Mouse (Mus musculus): ENCODE results near the gene Pycr2. TPM values are rescaled to one million over a fixed set of nuclear protein-coding genes. Genes with fewer than 3 reads are reported as not detected.

Gene Pycr2
- polyA plus RNA-seq, 1 experiment from 2014 or later: 96.9 TPM

- peak within 1 kb of the TSS; percentile 89 for H3K27ac ChIP-seq (replicated peaks)
- H3K4me1 ChIP-seq: peaks cover 45% of the 10 kb centered on the region
- peak; percentile 49 for ATAC-seq (ENCODE audit: insufficient number of reproducible peaks, low FRiP score, low TSS enrichment, low read depth)
- H3K4me2 ChIP-seq (replicated peaks): peak within 1 kb of the TSS; percentile 86
- H3K36me3 ChIP-seq: no peaks in the 10 kb centered on the region; the same call in 1 of the 2 replicates
- WGBS: under 1% methylated on average over 73 of the region's 73 CpGs
- H3K27me3 ChIP-seq: peaks cover 14% of the 10 kb centered on the region
- no peaks in the 10 kb centered on the region for H3K9me3 ChIP-seq (replicated peaks)
- peak within 1 kb of the TSS; percentile 62 for H3K9ac ChIP-seq
- H3K4me3 ChIP-seq (replicated peaks): peak within 1 kb of the TSS; percentile 90
These were observed 38.3 kb downstream of the Pycr2 start, which contains the start of gene Tmem63a for GRCm38 (mm10) chr1:180942166-180943031. TSS of gene Tmem63a (plus strand) at chr1:180942344.

GRCm38 (mm10) chr1:180943032-180943644, 39.0 kb downstream of the Pycr2 start:
- H3K36me3 ChIP-seq: peaks cover 3% of the 10 kb centered on the region; the same call in 1 of the 2 replicates
- peaks cover 45% of the 10 kb centered on the region for H3K4me1 ChIP-seq
- peak overlapping the region; percentile 89 for H3K27ac ChIP-seq (replicated peaks)
- ATAC-seq (ENCODE audit: insufficient number of reproducible peaks, low FRiP score, low TSS enrichment, low read depth): no peak
- peak overlapping the region; percentile 86 for H3K4me2 ChIP-seq (replicated peaks)
- H3K27me3 ChIP-seq: peaks cover 6% of the 10 kb centered on the region
- peak overlapping the region; percentile 62 for H3K9ac ChIP-seq
- 31% methylated on average over 11 of the region's 11 CpGs for WGBS
- H3K9me3 ChIP-seq (replicated peaks): no peaks in the 10 kb centered on the region
- peak overlapping the region; percentile 90 for H3K4me3 ChIP-seq (replicated peaks)

- H3K36me3 ChIP-seq: peaks cover 10% of the 10 kb centered on the region
- H3K9ac ChIP-seq: no peak overlapping the region
- ATAC-seq (ENCODE audit: insufficient number of reproducible peaks, low FRiP score, low TSS enrichment, low read depth): no peak
- peak overlapping the region; percentile 86 for H3K4me2 ChIP-seq (replicated peaks)
- WGBS: 84% methylated on average over 1 of the region's 1 CpGs
- H3K27ac ChIP-seq (replicated peaks): 0 out of 2 replicates have a peak overlapping the region, but pooled peaks have one; percentile 17
- no peak overlapping the region for H3K4me3 ChIP-seq (replicated peaks)
- H3K4me1 ChIP-seq: peaks cover 45% of the 10 kb centered on the region
- peaks cover 6% of the 10 kb centered on the region for H3K27me3 ChIP-seq
- no peaks in the 10 kb centered on the region for H3K9me3 ChIP-seq (replicated peaks)
These were observed 39.8 kb downstream of the Pycr2 start for GRCm38 (mm10) chr1:180943896-180944295.

GRCm38 (mm10) chr1:180944553-180944952, 40.5 kb downstream of the Pycr2 start:
- peak overlapping the region; percentile 85 for H3K27ac ChIP-seq (replicated peaks)
- 0 out of 2 replicates have a peak overlapping the region, but pooled peaks have one; percentile 40 for H3K4me2 ChIP-seq (replicated peaks)
- ATAC-seq (ENCODE audit: insufficient number of reproducible peaks, low FRiP score, low TSS enrichment, low read depth): no peak
- peaks cover 13% of the 10 kb centered on the region for H3K36me3 ChIP-seq
- H3K4me3 ChIP-seq (replicated peaks): no peak overlapping the region
- H3K9me3 ChIP-seq (replicated peaks): no peaks in the 10 kb centered on the region
- peaks cover 6% of the 10 kb centered on the region for H3K27me3 ChIP-seq
- H3K4me1 ChIP-seq: peaks cover 45% of the 10 kb centered on the region
- WGBS: 73% methylated on average over 4 of the region's 4 CpGs
- H3K9ac ChIP-seq: no peak overlapping the region

GRCm38 (mm10) chr1:180945001-180945980, 41.2 kb downstream of the Pycr2 start:
- peaks cover 6% of the 10 kb centered on the region for H3K27me3 ChIP-seq
- peak; percentile 90 for ATAC-seq (ENCODE audit: insufficient number of reproducible peaks, low FRiP score, low TSS enrichment, low read depth)
- peak overlapping the region; percentile 40 for H3K4me2 ChIP-seq (replicated peaks)
- H3K27ac ChIP-seq (replicated peaks): peak overlapping the region; percentile 85
- no peaks in the 10 kb centered on the region for H3K9me3 ChIP-seq (replicated peaks)
- peak overlapping the region; percentile 16 for H3K4me3 ChIP-seq (replicated peaks)
- 24% methylated on average over 20 of the region's 20 CpGs for WGBS
- H3K4me1 ChIP-seq: peaks cover 45% of the 10 kb centered on the region
- peaks cover 21% of the 10 kb centered on the region for H3K36me3 ChIP-seq
- no peak overlapping the region for H3K9ac ChIP-seq

GRCm38 (mm10) chr1:180946448-180946847, 42.4 kb downstream of the Pycr2 start:
- H3K36me3 ChIP-seq: peaks cover 24% of the 10 kb centered on the region
- no peaks in the 10 kb centered on the region for H3K9me3 ChIP-seq (replicated peaks)
- no peak overlapping the region for H3K9ac ChIP-seq
- H3K4me2 ChIP-seq (replicated peaks): no peak overlapping the region
- peaks cover 40% of the 10 kb centered on the region for H3K4me1 ChIP-seq
- no peak overlapping the region for H3K4me3 ChIP-seq (replicated peaks)
- ATAC-seq (ENCODE audit: insufficient number of reproducible peaks, low FRiP score, low TSS enrichment, low read depth): no peak
- peak overlapping the region; percentile 85 for H3K27ac ChIP-seq (replicated peaks)
- H3K27me3 ChIP-seq: no peaks in the 10 kb centered on the region
- 88% methylated on average over 6 of the region's 6 CpGs for WGBS

- Histone ChIP-seq H3K4me2 (replicated peaks) (no peak overlapping the region), H3K27me3 (no peaks in the 10 kb centered on the region), H3K27ac (replicated peaks) (no peak overlapping the region), H3K4me3 (replicated peaks) (no peak overlapping the region), H3K4me1 (peaks cover 8% of the 10 kb centered on the region; the same call in 1 of the 2 replicates), H3K9me3 (replicated peaks) (no peaks in the 10 kb centered on the region), H3K36me3 (peaks cover 62% of the 10 kb centered on the region), H3K9ac (no peak overlapping the region)
- WGBS: 83% methylated on average over 6 of the region's 6 CpGs
- no peak for ATAC-seq (ENCODE audit: insufficient number of reproducible peaks, low FRiP score, low TSS enrichment, low read depth)
These were observed 48.1 kb downstream of the Pycr2 start for GRCm38 (mm10) chr1:180952085-180952746.

- no peaks in the 10 kb centered on the region for H3K27me3 ChIP-seq
- H3K4me2 ChIP-seq (replicated peaks): no peak overlapping the region
- H3K4me3 ChIP-seq (replicated peaks): no peak overlapping the region
- no peak overlapping the region for H3K27ac ChIP-seq (replicated peaks)
- H3K36me3 ChIP-seq: peaks cover 67% of the 10 kb centered on the region
- peaks cover 8% of the 10 kb centered on the region; the same call in 1 of the 2 replicates for H3K4me1 ChIP-seq
- H3K9ac ChIP-seq: no peak overlapping the region
- no peak for ATAC-seq (ENCODE audit: insufficient number of reproducible peaks, low FRiP score, low TSS enrichment, low read depth)
- H3K9me3 ChIP-seq (replicated peaks): no peaks in the 10 kb centered on the region
- WGBS: 81% methylated on average over 5 of the region's 5 CpGs
These were observed 48.7 kb downstream of the Pycr2 start for GRCm38 (mm10) chr1:180952808-180953207.

- H3K4me3 ChIP-seq (replicated peaks): no peak overlapping the region
- H3K27me3 ChIP-seq: no peaks in the 10 kb centered on the region
- H3K9ac ChIP-seq: no peak overlapping the region
- no peak overlapping the region for H3K4me2 ChIP-seq (replicated peaks)
- WGBS: 90% methylated on average over 8 of the region's 8 CpGs
- peaks cover 8% of the 10 kb centered on the region; the same call in 1 of the 2 replicates for H3K4me1 ChIP-seq
- H3K9me3 ChIP-seq (replicated peaks): no peaks in the 10 kb centered on the region
- no peak for ATAC-seq (ENCODE audit: insufficient number of reproducible peaks, low FRiP score, low TSS enrichment, low read depth)
- no peak overlapping the region for H3K27ac ChIP-seq (replicated peaks)
- peaks cover 67% of the 10 kb centered on the region for H3K36me3 ChIP-seq
These were observed 52.3 kb downstream of the Pycr2 start for GRCm38 (mm10) chr1:180956401-180956800.

GRCm38 (mm10) chr1:180956973-180957381, 52.9 kb downstream of the Pycr2 start:
- Histone ChIP-seq H3K9ac (no peak overlapping the region), H3K36me3 (peaks cover 71% of the 10 kb centered on the region), H3K4me3 (replicated peaks) (no peak overlapping the region), H3K27me3 (no peaks in the 10 kb centered on the region), H3K4me1 (peaks cover 8% of the 10 kb centered on the region; the same call in 1 of the 2 replicates), H3K9me3 (replicated peaks) (no peaks in the 10 kb centered on the region), H3K27ac (replicated peaks) (no peak overlapping the region), H3K4me2 (replicated peaks) (no peak overlapping the region)
- no peak for ATAC-seq (ENCODE audit: insufficient number of reproducible peaks, low FRiP score, low TSS enrichment, low read depth)
- WGBS: 82% methylated on average over 8 of the region's 8 CpGs
